Mouse (Mus musculus) bone marrow, adult 2 months (tissue): Measurements from ENCODE around the gene Selenos. TPM values are rescaled to one million over a fixed set of nuclear protein-coding genes. Genes with fewer than 3 reads are reported as not detected.
A peak's percentile ranks its signal among the peaks of the same experiment; 100 is the strongest.

ENCODE experiments used
- H3K27ac ChIP-seq: fragments of 200-500 bp; 2 replicates; pipeline ENCODE4 v1.5.1; 2012; ENCODE audit warnings: low read depth, mild to moderate bottlenecking, control low read depth, inconsistent platforms, low read length; ENCODE audit not compliant: control insufficient read depth, poor library complexity, insufficient read depth
- H3K4me1 ChIP-seq: fragments of 200-500 bp; 2 replicates; pipeline ENCODE4 v1.6.1; 2011; ENCODE audit warnings: low read length; ENCODE audit not compliant: control insufficient read depth, insufficient read depth
- H3K4me3 ChIP-seq: fragments of 200-500 bp; replicated peaks from 2 replicates; pipeline ENCODE3; 2011; ENCODE audit warnings: mild to moderate bottlenecking, low read depth, low read length, control low read depth; ENCODE audit not compliant: control insufficient read depth
- CTCF ChIP-seq: fragments of 200-500 bp; IDR thresholded peaks from 2 replicates; pipeline ENCODE4 v1.5.1; 2011; ENCODE audit warnings: low read length, control low read depth; ENCODE audit not compliant: control insufficient read depth, insufficient read depth
- POLR2A ChIP-seq: fragments of 200-500 bp; IDR thresholded peaks from 2 replicates; pipeline ENCODE4 v1.6.1; 2011; ENCODE audit warnings: low read depth, mild to moderate bottlenecking, control low read depth, low read length, borderline replicate concordance; ENCODE audit not compliant: control insufficient read depth
- WGBS: fragments of 180-500 bp; shearing (Covaris S2); methylation state at CpG from one replicate; pipeline ENCODE4 v1.1.7; 2018; 5-methylcytosine and 5-hydroxymethylcytosine counted together
- polyA plus RNA-seq: library from polyadenylated mRNA; stranded (reverse); fragments of >200 nt; gene quantifications from 2 replicates; pipeline ENCODE4 v1.2.4, GENCODE M21; 2011; ENCODE audit warnings: low replicate concordance; ENCODE audit not compliant: missing spikeins, insufficient read depth, insufficient read length

Gene Selenos
- polyA plus RNA-seq, 1 experiment = 33.2 TPM

DNA sequence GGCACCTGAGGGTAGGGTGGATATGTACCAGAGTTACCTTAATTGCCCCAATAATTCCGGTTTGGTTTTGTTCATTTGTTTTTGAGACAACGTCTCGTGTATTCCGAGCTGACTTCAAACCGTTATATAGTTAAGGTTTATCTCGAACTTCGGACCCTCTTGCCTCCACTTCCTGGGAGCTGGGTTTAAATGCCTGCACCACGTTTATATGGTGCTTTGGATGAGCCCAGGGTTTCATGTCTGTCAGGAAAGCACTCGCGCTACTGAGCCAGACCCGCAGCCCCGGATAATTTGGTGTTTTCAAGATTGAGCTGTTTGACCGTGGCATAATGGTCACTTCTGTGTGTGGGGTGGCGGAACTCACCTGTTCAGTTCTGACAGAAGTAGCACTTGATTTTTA, 18.4 kb upstream of the Selenos start:
- no peak for TF ChIP-seq POLR2A
- no peak for TF ChIP-seq CTCF
- Histone ChIP-seq H3K27ac (no peak overlapping the region), H3K4me3 (peak overlapping the region; percentile 95), H3K4me1 (no peaks in the 10 kb centered on the region; the same call in 1 of the 2 replicates)
- WGBS = under 1% methylated on average over 14 of the region's 14 CpGs

DNA sequence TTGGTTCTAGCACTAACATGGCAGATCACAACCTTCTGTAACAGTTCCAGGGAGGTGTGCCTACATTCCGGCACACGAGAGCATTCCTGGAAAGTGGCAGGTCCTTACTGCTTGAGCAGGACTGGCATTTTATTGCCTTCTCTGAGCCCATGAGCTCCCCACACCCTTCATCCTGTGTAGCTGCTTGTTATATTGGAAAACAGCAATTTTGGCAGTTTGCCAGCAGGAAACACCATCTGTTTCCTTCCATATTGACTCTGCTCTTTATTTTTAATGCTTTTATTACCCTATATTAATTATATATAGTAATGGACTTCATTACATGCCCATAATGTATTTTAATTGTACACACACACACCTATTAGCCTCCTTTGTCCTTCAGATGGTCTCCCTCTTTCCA, 3.0 kb upstream of the Selenos start:
- 74% methylated on average over 2 of the region's 2 CpGs for WGBS
- H3K4me1 ChIP-seq = peaks cover 2% of the 10 kb centered on the region; the same call in 1 of the 2 replicates
- no peak overlapping the region for H3K27ac ChIP-seq
- no peak for TF ChIP-seq POLR2A
- no peak for TF ChIP-seq CTCF
- no peak overlapping the region for H3K4me3 ChIP-seq

DNA sequence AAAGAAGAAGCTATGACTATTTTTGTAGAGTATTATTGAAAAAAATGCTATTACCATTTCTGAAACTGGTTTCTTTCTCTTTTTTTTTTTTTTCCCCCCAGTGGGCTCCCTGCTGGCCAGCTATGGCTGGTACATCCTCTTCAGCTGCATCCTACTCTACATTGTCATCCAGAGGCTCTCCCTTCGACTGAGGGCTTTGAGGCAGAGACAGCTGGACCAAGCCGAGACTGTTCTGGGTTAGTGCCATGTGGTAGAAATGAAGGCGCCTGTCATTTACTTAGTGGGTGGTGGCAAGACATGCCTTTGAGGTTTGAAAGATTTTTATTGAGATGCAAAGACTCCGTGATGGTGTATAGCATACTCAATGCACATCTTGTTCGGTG, 773 bp downstream of the Selenos start:
- peak overlapping the region; percentile 38 for H3K4me3 ChIP-seq
- 33% methylated on average over 5 of the region's 5 CpGs for WGBS
- no peak overlapping the region for H3K27ac ChIP-seq
- no peak for TF ChIP-seq CTCF
- no peak for TF ChIP-seq POLR2A
- peaks cover 2% of the 10 kb centered on the region for H3K4me1 ChIP-seq

DNA sequence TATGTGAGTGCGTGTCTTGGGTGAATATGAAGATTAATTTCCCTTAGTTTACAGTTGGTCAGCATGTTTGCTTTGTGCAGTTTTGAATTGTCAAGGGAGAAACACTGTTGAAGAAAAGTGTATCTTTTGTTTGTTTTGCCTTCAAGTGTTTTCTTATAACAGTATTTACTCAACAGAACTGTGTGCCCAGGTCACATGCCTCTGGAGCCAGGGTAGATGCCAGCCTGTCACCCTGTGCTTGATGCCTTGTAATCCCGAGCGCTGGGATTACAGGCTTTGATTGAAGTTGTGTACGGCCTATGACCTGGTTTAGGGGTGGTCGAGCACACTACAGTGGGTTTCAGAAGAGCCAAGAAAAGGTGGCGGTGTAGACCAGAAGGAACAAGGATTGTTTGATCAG, 4.3 kb downstream of the Selenos start:
- 88% methylated on average over 6 of the region's 6 CpGs for WGBS
- TF ChIP-seq CTCF (no peak), POLR2A (no peak)

DNA sequence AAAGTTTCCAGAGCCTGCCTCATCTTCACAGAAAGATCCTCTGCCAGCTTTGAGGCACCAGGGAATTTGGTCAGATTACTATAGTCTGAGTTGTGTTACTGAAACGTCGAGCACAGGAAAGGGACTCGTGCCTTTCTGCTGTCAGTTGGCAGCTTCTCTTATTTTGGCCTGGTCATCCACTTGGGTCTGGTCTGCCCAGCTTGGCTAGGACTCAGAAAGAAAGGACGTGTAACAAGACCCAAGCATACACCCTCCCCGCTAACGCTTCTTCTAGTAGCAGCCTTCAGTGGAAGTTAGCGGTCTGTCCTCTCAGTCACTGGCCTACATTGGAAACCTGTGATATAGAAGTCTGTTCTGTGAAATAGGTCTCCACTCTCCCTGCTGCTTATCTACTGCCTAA, 5.1 kb downstream of the Selenos start:
- H3K4me1 ChIP-seq = peaks cover 2% of the 10 kb centered on the region
- H3K27ac ChIP-seq = no peak overlapping the region
- 84% methylated on average over 7 of the region's 7 CpGs for WGBS
- TF ChIP-seq POLR2A (no peak), CTCF (no peak)
- no peak overlapping the region for H3K4me3 ChIP-seq

More for the DNA sequence above, 4.3 kb downstream of the Selenos start:
- Histone ChIP-seq H3K4me1 (peaks cover 2% of the 10 kb centered on the region), H3K27ac (no peak overlapping the region), H3K4me3 (no peak overlapping the region)

DNA sequence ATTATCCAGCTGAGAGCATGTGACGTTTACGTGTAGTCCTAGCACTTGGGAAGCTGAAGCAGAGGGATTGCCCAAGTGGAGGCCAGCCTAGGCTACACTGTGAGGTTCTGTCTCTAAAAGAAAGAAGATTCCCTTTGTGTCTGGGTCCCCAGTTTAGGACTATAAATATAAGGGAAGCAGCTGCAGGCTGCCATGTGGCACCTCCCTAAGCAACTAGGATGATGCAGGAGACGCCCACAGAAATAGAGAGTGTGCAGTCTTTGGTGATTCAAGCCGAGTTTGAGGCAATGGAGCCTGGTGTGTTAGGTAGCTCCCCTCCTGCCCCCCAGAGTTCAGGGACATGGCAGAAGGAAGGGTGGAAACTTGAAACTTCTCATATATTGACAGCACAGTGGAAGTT, 8.2 kb downstream of the Selenos start:
- H3K4me3 ChIP-seq = no peak overlapping the region
- TF ChIP-seq POLR2A (no peak), CTCF (no peak)
- WGBS = 75% methylated on average over 4 of the region's 4 CpGs
- H3K27ac ChIP-seq = no peak overlapping the region
- no peaks in the 10 kb centered on the region; the same call in 1 of the 2 replicates for H3K4me1 ChIP-seq

DNA sequence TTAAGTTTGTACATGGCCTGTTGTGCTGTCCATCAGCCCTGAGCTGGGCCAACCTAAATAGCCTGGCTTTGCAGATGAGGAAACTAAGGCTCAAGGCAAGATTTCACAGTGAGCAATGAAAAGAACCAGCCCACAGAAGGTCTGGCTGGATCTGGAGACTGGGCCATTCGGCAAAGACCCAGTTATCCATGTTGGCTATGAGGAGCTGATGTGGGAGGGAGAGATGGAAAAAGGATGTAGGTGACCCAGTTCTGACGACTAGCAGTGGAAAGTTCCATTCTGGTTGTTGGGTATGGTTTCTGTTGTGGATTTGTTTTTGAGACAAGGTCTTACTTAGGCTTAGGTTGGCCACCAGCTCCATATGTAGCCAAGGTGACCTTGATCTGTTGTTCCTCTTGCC, 8.6 kb downstream of the Selenos start:
- 76% methylated on average over 2 of the region's 2 CpGs for WGBS
- Histone ChIP-seq H3K4me1 (no peaks in the 10 kb centered on the region; the same call in 1 of the 2 replicates), H3K27ac (no peak overlapping the region), H3K4me3 (no peak overlapping the region)
- TF ChIP-seq CTCF (no peak), POLR2A (no peak)

DNA sequence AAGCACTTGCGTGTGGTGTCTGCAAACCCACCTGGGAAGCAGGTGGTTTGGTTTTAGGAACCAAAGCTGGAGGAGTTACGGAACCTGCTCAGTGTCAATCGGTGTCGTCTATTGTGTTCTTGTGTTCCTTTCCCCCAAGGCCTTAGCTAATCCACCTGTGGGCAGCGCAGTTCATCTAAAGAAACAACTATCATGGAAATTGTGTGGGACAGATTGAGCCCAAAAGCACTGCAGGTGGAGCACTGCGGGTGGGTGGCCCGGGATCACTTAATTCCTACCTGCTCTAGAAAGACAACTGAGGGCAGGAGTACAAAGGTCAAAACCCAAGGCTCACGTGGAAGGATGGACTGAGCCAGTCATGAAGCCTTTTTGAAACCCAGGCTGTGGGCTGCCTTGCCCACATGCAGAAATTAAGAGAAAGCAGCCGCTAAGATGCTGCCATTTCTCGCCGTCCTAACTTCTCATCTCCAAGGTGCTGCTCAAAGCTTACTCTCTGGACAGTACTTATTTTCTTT, 11.3 kb downstream of the Selenos start:
- WGBS = 86% methylated on average over 11 of the region's 11 CpGs
- H3K4me3 ChIP-seq = no peak overlapping the region
- no peak overlapping the region for H3K27ac ChIP-seq
- TF ChIP-seq CTCF = no peak
- TF ChIP-seq POLR2A = no peak
- no peaks in the 10 kb centered on the region for H3K4me1 ChIP-seq

DNA sequence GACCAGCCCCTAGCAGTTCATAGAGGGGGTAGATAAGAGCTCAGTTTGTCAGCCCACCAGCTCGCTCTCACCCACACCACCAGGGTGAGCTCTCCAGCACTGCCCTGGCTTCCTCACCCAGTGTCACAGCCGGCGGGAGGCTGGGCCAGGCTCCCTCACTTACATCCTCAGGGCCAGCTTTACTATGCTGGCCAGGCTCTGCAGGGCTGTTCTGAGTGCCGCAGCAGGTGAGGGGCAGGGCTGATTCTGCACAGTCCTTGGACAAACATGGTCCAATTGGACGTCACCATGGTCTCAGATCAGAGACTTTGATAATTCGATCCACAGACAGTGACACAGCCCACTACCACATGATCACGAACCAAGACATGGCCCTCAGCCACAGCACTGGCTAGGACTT, 12.1 kb downstream of the Selenos start:
- H3K27ac ChIP-seq = no peak overlapping the region
- WGBS = 80% methylated on average over 7 of the region's 7 CpGs
- H3K4me1 ChIP-seq = no peaks in the 10 kb centered on the region
- no peak for TF ChIP-seq CTCF
- TF ChIP-seq POLR2A = no peak
- no peak overlapping the region for H3K4me3 ChIP-seq
